Mouse (Mus musculus): Measurements from ENCODE around the gene Nt5c1b. TPM values are rescaled to one million over a fixed set of nuclear protein-coding genes. Genes with fewer than 3 reads are reported as not detected.

Gene Nt5c1b
- total RNA-seq (2021): not detected
- long read RNA-seq, experiment 1: 0 reads
- long read RNA-seq, experiment 2: 0 reads

DNA sequence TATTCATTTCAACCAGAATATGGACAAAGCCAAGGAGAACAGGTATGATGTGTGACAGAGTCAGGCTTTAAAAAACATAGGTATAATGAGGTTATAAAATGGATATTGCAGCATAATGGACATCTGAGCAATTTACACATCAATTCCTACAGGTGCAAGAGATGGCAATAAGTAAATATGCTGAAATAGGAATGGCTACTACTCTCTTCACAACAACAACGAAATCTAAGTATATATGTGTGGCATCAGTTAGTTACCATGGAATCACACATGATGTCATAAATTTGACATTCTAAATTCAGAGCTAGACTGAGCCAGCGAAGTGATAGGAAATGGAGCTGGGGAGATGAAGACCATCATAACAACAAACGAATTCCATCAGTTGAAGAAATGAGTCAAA, at the start of gene Nt5c1b:
Gene Nt5c1b, plus strand, starts transcription at position 301 of the 400 bp plus-strand sequence.
- intact Hi-C loops (cut with DNase I): no loop called here
- H3K27ac ChIP-seq: no peak within 1 kb of the TSS
- TF ChIP-seq CTCF (IDR thresholded peaks at IDR 0.05): no peak
- no peak within 1 kb of the TSS for H3K4me3 ChIP-seq
- DNase-seq: no peak

DNA sequence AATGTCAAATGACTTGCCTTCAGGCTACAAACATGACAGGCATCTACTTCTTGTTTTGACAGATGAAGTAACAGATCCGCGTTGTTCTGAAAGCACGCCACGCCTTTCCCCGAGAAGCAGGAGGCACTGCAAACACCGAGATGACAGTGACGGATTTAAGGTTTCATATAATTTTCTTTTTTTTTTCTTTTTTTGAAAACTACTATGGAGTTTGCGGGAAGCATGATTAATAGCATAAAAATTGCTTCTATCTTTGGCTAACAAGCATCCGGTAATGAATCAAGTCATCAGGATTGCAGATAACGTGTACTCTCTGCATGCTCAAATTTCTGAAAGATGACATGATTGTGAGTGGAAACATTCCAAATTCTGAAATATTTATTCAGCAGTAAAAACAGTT, 42.1 kb upstream of the Nt5c1b start:
- DNase-seq: no peak
- intact Hi-C loops (cut with DNase I): no loop called here
- no peak overlapping the region for H3K27ac ChIP-seq
- H3K4me3 ChIP-seq: no peak overlapping the region
- TF ChIP-seq CTCF (IDR thresholded peaks at IDR 0.05): no peak

DNA sequence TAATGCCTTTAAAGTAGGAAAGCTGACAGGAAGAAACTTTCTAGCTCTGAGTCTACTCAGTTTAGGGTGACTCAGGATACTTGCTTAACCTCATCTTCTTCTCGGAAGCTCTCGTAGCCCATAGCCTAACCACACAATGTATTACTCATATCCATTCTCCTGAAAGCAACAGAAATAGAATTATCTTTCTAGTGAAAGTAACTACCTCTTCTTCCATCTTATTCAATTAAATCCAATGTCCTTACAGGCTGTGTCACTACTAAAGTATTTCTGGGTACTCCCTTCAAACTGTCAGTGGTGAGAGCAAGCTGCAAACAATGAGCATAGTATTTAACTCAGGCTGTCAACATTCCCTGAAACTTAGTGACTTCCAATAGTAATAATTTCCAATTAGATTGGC, 40.3 kb upstream of the Nt5c1b start:
- no peak for DNase-seq
- Histone ChIP-seq H3K27ac (no peak overlapping the region), H3K4me3 (no peak overlapping the region)
- intact Hi-C loops (cut with DNase I): no loop called here
- no peak for TF ChIP-seq CTCF (IDR thresholded peaks at IDR 0.05)

DNA sequence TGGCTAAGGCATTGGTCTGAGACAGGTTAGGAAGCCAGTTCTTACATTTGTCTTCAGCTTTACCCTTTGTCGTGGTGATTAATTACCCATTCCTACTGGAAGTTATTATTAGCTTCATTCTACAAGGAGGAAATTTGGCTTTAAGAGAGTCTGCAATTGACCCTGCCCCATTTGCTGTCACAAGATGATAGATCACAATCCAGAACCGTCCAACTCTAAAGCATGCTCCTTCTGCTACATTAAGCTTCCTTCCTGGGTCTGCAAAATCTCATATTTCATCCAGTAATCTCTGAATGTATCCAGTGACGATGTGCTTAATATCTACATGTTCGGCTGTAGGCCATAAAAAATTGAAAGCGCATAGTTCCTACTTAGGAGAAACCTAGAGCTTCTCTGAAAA, 29.2 kb upstream of the Nt5c1b start:
- intact Hi-C loops (cut with DNase I): no loop called here
- H3K27ac ChIP-seq: no peak overlapping the region
- DNase-seq: no peak
- no peak for TF ChIP-seq CTCF (IDR thresholded peaks at IDR 0.05)
- H3K4me3 ChIP-seq: no peak overlapping the region

DNA sequence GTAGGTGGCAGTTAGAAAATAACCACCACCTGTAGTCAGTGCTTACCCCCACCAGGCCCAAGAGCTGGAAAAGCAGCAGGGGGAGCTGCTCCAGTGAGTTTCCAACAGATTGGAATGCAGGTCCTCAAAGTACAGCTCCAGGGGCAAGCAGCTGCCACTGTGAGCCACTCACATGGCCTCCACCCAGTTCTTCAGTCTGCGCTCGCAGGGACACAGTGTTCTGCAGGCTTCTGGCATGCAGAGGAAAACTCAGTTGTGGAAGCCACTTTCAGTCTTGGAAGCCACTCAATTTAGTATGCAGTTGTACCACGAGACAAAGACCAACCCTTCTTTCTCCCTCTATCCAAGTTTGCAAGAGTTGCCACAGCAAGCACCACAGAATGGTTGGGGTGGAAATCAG, 19.1 kb upstream of the Nt5c1b start:
- no peak overlapping the region for H3K4me3 ChIP-seq
- DNase-seq: peak; percentile 24
- no peak overlapping the region for H3K27ac ChIP-seq
- intact Hi-C loops (cut with DNase I): no loop called here
- TF ChIP-seq CTCF (IDR thresholded peaks at IDR 0.05): no peak

DNA sequence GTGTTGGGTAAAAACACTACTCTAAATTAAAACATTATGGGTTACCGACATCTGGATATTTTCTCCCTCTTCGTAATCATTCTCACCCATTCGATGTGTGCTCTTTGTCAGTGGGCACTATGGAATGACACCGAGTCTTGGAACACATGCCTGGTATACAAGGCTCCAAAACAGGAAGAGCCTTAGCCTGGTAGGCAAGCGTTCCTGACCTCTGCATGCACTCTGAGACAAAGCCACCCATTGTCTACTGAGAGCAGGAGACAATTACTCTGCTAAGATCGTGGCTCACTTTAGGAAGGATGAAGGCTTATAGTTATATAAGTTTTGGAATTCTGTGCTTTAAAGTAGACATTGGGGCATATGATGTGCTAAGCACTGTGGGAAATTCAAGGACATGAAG, 12.0 kb upstream of the Nt5c1b start:
- no peak for TF ChIP-seq CTCF (IDR thresholded peaks at IDR 0.05)
- no peak overlapping the region for H3K27ac ChIP-seq
- intact Hi-C loops (cut with DNase I): no loop called here
- no peak overlapping the region for H3K4me3 ChIP-seq
- no peak for DNase-seq

DNA sequence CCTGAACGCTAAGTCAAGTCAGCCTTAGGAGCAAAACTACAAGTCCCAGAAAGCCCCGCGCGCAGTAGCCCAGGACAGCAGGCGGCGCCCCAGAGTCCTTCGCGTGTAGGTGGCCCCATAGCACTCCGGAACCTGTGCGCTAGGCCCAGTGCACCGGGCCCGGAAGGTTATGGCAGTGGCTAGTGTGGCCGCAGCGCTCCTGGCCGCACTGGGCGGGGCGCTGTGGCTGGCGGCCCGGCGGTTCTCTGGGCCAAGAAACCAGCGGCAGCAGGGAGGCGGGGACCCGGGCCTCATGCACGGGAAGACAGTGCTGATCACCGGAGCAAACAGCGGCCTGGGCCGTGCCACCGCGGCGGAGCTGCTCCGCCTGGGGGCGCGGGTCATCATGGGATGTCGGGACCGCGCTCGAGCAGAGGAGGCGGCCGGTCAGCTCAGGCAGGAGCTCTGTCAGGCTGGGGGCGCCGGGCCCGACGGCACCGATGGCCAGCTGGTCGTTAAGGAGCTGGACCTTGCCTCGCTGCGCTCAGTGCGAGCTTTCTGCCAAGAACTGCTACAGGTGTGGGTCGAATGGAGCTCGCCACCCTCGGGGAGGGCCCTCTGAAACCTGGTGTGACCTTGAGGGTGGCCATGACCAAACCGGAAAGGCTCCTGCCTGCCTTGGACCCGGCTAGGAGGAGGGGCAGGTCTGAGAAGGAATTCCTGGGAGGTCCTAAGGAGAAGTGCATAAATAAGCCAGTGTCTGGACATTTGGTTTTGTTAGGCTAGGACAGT, 21.1 kb downstream of the Nt5c1b start, which contains the start of gene Rdh14:
Gene Rdh14, plus strand, starts transcription at position 102 of the 771 bp plus-strand sequence.
- intact Hi-C loops (cut with DNase I): loop anchor here (5.0 to 10.0 kb wide), 3 partner anchors 46 to 1359 kb away; no protein-coding TSS in a partner anchor
- Histone ChIP-seq H3K4me3 (peak within 1 kb of the TSS; percentile 89), H3K27ac (peak within 1 kb of the TSS; percentile 100)
- peak; percentile 87 for TF ChIP-seq CTCF (IDR thresholded peaks at IDR 0.05)
- peak; percentile 98 for DNase-seq

DNA sequence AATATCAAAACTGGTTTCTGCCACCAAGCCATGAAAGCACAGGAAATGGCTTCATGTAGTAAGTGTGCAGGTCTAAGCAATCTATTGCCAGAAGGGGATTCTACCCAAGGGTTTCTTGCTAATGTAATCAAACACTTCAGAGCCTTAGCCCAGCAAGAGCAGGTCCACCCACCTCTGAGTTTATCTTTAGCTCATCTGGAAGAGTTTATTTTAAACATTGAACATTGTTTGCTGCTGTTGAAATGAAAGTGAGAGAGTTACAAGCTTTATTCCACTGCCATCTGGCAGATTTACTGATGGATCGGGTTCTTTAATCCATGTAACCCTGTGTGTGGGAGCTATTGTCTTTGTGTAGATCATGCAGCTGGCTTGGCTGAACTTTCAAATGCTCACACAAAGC, 31.0 kb downstream of the Nt5c1b start:
- no peak overlapping the region for H3K27ac ChIP-seq
- TF ChIP-seq CTCF (IDR thresholded peaks at IDR 0.05): no peak

DNA sequence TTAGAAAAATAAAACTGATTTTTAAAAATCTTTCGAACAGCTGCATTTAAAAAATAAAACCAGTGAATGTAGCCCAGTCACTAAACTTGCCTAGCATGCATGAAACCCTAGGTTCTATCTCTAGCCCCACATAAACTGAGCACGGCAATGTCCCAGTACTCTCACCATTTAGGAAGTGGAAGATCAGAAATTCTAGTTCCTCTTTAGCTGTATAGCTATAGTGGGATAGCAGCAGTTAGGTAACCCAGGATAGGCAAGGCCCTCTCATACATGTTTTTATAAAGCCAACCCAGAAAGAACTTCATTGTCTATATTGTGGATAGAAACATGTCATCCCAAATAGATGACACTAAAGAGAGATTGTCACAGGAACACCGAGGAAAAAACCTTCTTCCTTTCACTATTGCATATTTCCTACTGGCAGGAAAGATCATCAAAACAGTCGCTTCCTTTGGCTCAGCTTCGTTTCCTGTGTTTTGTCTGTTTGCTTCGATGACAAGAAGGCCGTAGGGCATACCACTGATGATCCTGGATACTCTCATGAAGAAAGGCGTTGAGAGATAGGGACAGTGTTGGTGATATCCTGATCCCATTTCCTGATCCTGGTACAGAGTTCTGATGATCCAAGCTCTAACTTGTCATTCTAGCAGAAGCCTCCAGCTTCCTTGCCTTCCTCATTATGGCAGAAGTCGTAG, 32.8 kb downstream of the Nt5c1b start:
- DNase-seq: no peak
- intact Hi-C loops (cut with DNase I): no loop called here
- Histone ChIP-seq H3K4me3 (no peak overlapping the region), H3K27ac (no peak overlapping the region)
- TF ChIP-seq CTCF (IDR thresholded peaks at IDR 0.05): no peak

More for the DNA sequence above, 31.0 kb downstream of the Nt5c1b start:
- H3K4me3 ChIP-seq: no peak overlapping the region
- no peak for DNase-seq
- intact Hi-C loops (cut with DNase I): no loop called here

DNA sequence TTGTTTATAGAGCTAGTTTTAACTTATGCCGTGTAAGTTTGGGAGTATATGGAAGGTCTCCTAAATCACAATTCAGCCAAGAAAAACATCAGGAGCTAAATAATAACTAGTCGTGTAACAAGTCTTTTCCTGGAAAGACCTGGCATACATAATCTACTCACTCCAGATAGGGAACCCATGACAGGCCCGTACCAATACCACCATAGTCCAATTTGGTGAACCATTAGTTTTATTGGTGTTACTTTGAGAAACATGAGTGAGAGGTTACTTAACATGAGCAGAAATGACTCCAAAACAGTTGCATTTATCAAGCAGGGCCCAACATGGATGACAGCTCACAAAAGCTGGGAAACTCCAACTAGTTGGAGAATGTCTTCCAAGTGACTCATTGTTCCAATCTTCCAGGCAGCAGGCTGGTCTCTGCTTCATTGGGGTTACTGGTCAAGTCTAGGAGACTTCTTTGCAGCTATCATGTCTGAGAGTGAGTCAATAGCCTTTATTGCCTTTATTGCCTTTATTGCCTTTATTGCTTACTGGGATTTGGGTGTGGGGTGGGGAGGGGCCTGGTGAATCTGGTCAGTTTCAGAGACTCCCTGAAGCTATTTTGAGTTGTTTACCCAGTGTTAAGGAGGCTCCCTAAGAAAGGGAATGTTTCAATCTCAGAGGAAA, 40.9 kb downstream of the Nt5c1b start:
- Histone ChIP-seq H3K27ac (no peak overlapping the region), H3K4me3 (no peak overlapping the region)
- no peak for TF ChIP-seq CTCF (IDR thresholded peaks at IDR 0.05)
- DNase-seq: no peak
- intact Hi-C loops (cut with DNase I): no loop called here

DNA sequence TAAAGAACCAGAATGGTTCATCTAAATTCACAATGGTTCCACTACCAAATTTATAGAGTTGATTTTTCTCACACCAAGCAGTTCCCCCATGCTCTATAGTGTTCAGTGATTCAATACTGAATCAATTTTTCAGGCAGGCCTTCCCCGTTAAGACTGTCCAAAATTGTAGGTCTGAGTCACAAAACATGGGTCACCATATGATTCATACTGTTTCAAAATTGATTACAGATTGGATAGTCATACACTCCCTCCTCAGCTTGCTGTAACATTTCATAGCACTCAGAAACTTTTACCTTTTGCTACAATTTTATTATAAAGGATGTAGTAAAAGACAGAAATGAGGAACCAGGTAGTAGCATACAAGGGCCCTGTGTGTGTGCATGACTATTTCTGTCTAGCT, 41.7 kb downstream of the Nt5c1b start:
- intact Hi-C loops (cut with DNase I): no loop called here
- no peak for DNase-seq
- Histone ChIP-seq H3K4me3 (no peak overlapping the region), H3K27ac (no peak overlapping the region)
- no peak for TF ChIP-seq CTCF (IDR thresholded peaks at IDR 0.05)

DNA sequence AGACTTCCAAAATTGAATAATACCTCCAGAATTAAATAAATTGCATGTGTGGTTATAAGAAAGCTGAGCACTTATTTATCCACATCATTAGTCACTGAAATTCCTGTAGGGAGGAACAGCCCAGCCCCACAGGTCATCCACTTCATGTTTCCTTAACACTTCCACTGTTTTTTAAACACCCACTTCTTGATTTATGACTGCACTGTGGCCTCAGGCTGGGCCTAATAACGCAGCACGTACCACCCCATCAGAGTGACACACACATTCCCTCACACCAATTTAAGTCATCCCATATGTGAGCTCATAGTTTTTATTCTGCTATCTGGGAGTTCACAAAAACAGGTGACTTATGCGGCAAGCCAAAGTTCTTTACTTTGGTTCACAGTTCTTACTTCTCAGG, 52.6 kb downstream of the Nt5c1b start:
- Histone ChIP-seq H3K27ac (no peak overlapping the region), H3K4me3 (no peak overlapping the region)
- TF ChIP-seq CTCF (IDR thresholded peaks at IDR 0.05): no peak
- intact Hi-C loops (cut with DNase I): no loop called here
- peak; percentile 15 for DNase-seq
